Mouse (Mus musculus) forebrain, embryonic 16.5 days (tissue): ENCODE measurements around the gene Tdrd7. TPM values are rescaled to one million over a fixed set of nuclear protein-coding genes. Genes with fewer than 3 reads are reported as not detected.

ENCODE experiments used
- ATAC-seq: fragments of 200-750 bp; cut with Nextera tagmentation; 2 replicates; pipeline ENCODE4 v1.8.0; 2017; ENCODE audit warnings: mild to moderate bottlenecking, moderate library complexity
- H3K27ac ChIP-seq: fragments of 300-500 bp; sonication (generic); 2 replicates; pipeline ENCODE4 v1.5.1; 2014; ENCODE audit warnings: low read length, control low read depth
- H3K27me3 ChIP-seq: fragments of 300-500 bp; sonication (generic); replicated peaks from 2 replicates; pipeline ENCODE4 v1.6.1; 2014; ENCODE audit warnings: low read length; ENCODE audit not compliant: control insufficient read depth, insufficient read depth
- H3K36me3 ChIP-seq: fragments of 300-500 bp; sonication (generic); 2 replicates; pipeline ENCODE4 v1.6.1; 2014; ENCODE audit not compliant: control insufficient read depth, insufficient read depth
- H3K4me1 ChIP-seq: fragments of 300-500 bp; sonication (generic); replicated peaks from 2 replicates; pipeline ENCODE4 v1.6.1; 2014; ENCODE audit warnings: low read length; ENCODE audit not compliant: control insufficient read depth, insufficient read depth
- H3K4me2 ChIP-seq: fragments of 300-500 bp; sonication (generic); 2 replicates; pipeline ENCODE4 v1.6.1; 2014; ENCODE audit warnings: mild to moderate bottlenecking, low read length, control low read depth
- H3K4me3 ChIP-seq: fragments of 300-500 bp; sonication (generic); replicated peaks from 2 replicates; pipeline ENCODE4 v1.5.1; 2014; ENCODE audit warnings: mild to moderate bottlenecking, low read length, control low read depth
- H3K9ac ChIP-seq: fragments of 300-500 bp; sonication (generic); replicated peaks from 2 replicates; pipeline ENCODE4 v1.6.1; 2014; ENCODE audit warnings: low read depth, low read length, control low read depth
- H3K9me3 ChIP-seq: fragments of 300-500 bp; sonication (generic); 2 replicates; pipeline ENCODE4 v1.6.1; 2016; ENCODE audit warnings: low read length; ENCODE audit not compliant: control insufficient read depth
- WGBS: fragments of 180-500 bp; shearing (Covaris S2); extraction: QIAGEN DNeasy Blood & Tissue Kit; methylation state at CpG from one replicate; pipeline ENCODE4 v1.1.7; 2014; 5-methylcytosine and 5-hydroxymethylcytosine counted together
- polyA plus RNA-seq: library from polyadenylated mRNA; unstranded; fragments of >200 nt; fragmentation: Nextera tagmentation; extraction: Ambion mirVana; gene quantifications from 2 replicates; pipeline ENCODE4 v1.2.1, GENCODE M21; 2015

Tdrd7 gene
- polyA plus RNA-seq, 1 experiment from 2014 or later: 20.9 TPM

GRCm38 (mm10) chr4:46008142-46008793, 43.1 kb downstream of the Tdrd7 start:
- Histone ChIP-seq H3K4me1 (no peaks in the 10 kb centered on the region), H3K9me3 (no peaks in the 10 kb centered on the region), H3K36me3 (no peaks in the 10 kb centered on the region), H3K4me2 (no peak overlapping the region), H3K27me3 (no peaks in the 10 kb centered on the region), H3K9ac (no peak overlapping the region), H3K27ac (no peak overlapping the region), H3K4me3 (no peak overlapping the region)
- WGBS: 86% methylated on average over 5 of the region's 5 CpGs
- no peak for ATAC-seq

GRCm38 (mm10) chr4:46011698-46012097, 46.6 kb downstream of the Tdrd7 start:
- no peak overlapping the region for H3K9ac ChIP-seq
- no peaks in the 10 kb centered on the region for H3K9me3 ChIP-seq
- 88% methylated on average over 2 of the region's 2 CpGs for WGBS
- H3K27me3 ChIP-seq: no peaks in the 10 kb centered on the region
- no peaks in the 10 kb centered on the region for H3K4me1 ChIP-seq
- no peak for ATAC-seq
- no peaks in the 10 kb centered on the region for H3K36me3 ChIP-seq
- H3K27ac ChIP-seq: no peak overlapping the region
- H3K4me2 ChIP-seq: no peak overlapping the region
- H3K4me3 ChIP-seq: no peak overlapping the region

DNA sequence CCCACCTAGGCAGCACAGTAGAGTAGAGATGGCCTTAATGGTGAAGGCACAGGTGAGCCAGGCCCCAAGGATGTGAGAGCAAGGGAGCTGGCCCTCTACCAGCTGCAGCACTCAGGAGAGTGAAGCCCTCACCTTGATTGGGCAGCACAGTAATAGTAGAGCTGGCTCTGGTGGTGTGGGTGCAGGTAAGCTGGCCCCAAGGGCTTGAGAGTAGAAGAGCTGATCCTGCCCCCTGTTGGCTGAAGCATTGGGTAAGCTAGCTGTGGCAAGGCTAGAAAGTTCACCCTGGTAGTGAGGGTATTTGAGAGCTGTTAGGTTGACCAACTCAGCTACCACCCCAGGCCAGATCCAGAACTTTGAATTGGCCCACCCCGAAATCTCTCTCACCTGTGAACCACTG, 50.5 kb downstream of the Tdrd7 start:
- Histone ChIP-seq H3K4me1 (no peaks in the 10 kb centered on the region), H3K9me3 (no peaks in the 10 kb centered on the region)
- 96% methylated on average over 1 of the region's 1 CpGs for WGBS

DNA sequence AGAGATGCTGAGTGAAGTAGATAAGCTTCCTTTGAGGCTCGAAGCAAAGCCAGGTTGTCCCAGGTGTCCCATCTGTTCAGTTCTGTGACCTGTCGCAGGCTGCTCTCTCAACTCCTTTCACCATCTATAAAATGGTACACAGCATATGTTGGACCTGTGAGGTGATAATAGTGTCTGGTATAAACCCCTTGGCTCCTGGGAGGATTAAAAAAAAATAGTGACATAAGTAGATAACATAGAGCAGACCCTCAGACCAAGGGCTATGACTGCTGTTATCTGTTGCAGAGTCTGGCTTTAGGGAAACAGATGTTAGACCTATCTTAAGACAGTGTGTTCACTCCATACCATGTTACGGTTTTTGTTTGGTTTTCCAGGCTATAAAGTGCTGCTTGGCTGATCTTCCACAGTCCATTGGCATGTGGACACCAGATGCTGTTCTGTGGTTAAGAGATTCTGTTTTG, 57.9 kb downstream of the Tdrd7 start:
- Histone ChIP-seq H3K27ac (no peak overlapping the region), H3K4me3 (no peak overlapping the region), H3K27me3 (no peaks in the 10 kb centered on the region), H3K9ac (no peak overlapping the region), H3K4me1 (no peaks in the 10 kb centered on the region), H3K36me3 (no peaks in the 10 kb centered on the region), H3K4me2 (no peak overlapping the region), H3K9me3 (no peaks in the 10 kb centered on the region)
- WGBS: 81% methylated on average over 3 of the region's 3 CpGs
- ATAC-seq: no peak

More for the DNA sequence above, 50.5 kb downstream of the Tdrd7 start:
- Histone ChIP-seq H3K27ac (no peak overlapping the region), H3K9ac (no peak overlapping the region), H3K4me3 (no peak overlapping the region), H3K4me2 (no peak overlapping the region), H3K27me3 (no peaks in the 10 kb centered on the region), H3K36me3 (peaks cover 2% of the 10 kb centered on the region)
- no peak for ATAC-seq

DNA sequence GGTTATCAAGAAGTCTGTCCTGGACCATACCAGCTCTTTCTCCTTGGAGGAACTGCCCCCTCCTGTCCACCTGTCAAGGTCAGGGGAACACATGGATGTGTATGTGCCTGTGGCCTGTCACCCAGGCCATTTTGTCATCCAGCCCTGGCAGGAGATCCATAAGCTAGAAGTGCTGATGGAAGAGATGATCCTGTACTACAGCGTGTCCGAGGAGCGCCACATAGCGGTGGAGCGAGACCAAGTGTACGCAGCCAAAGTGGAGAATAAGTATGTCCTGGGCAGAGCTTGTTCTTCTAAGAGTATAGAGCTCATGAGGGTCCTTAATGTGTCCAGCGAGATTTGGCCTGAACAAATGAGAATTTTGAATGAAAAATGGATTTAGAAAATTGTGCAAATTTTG, 60.8 kb downstream of the Tdrd7 start:
- no peaks in the 10 kb centered on the region for H3K36me3 ChIP-seq
- no peak for ATAC-seq
- H3K27me3 ChIP-seq: no peaks in the 10 kb centered on the region
- no peaks in the 10 kb centered on the region for H3K9me3 ChIP-seq
- no peaks in the 10 kb centered on the region for H3K4me1 ChIP-seq
- no peak overlapping the region for H3K9ac ChIP-seq
- H3K4me2 ChIP-seq: no peak overlapping the region
- no peak overlapping the region for H3K27ac ChIP-seq
- no peak overlapping the region for H3K4me3 ChIP-seq
- 54% methylated on average over 7 of the region's 7 CpGs for WGBS

GRCm38 (mm10) chr4:46028224-46028623, 63.1 kb downstream of the Tdrd7 start:
- no peaks in the 10 kb centered on the region for H3K36me3 ChIP-seq
- H3K9ac ChIP-seq: no peak overlapping the region
- no peak overlapping the region for H3K4me3 ChIP-seq
- H3K27me3 ChIP-seq: no peaks in the 10 kb centered on the region
- no peak overlapping the region for H3K4me2 ChIP-seq
- H3K4me1 ChIP-seq: no peaks in the 10 kb centered on the region
- ATAC-seq: no peak
- 62% methylated on average over 6 of the region's 6 CpGs for WGBS
- no peak overlapping the region for H3K27ac ChIP-seq
- H3K9me3 ChIP-seq: no peaks in the 10 kb centered on the region

DNA sequence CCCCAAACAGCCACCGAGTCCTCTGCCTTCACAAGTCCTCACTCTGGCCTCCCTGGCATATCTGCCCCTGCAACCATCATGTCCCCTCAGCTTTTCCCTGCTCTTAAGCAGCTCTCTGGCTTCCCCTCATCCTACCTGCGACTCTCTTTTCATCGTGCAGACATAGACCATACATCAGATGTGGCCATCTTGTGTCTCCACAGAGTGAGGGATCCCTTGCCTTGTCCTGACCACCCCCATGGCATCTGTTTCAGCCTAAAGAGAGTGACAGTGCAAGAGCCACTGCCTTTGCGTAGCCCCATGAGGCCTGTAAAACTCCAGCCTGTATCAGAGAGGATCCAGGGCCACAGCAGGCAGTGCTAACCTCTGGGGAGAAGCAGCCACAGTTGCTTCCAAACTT, 63.6 kb downstream of the Tdrd7 start:
- no peak overlapping the region for H3K27ac ChIP-seq
- 89% methylated on average over 4 of the region's 4 CpGs for WGBS
- ATAC-seq: no peak

DNA sequence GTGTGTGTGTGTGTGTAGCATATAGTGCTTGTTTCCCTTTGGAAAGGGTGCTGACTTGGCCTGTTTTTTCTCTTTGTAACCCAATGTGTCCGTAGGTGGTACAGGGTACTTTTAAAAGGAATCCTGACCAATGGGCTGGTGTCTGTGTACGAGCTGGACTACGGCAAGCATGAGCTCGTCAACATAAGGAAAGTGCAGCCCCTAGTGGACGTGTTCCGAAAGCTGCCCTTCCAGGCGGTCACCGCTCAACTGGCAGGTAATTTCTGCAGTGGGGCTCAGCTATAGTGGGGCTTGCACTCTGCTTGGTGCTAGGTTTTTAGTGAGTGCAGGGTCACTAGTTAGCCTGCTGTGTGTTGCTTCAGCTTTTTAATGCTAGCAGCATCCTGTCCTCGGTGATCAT, 64.4 kb downstream of the Tdrd7 start:
- no peak overlapping the region for H3K4me2 ChIP-seq
- no peak overlapping the region; the same call in 1 of the 2 replicates for H3K27ac ChIP-seq
- ATAC-seq: no peak
- WGBS: 45% methylated on average over 9 of the region's 9 CpGs
- no peaks in the 10 kb centered on the region for H3K36me3 ChIP-seq
- H3K27me3 ChIP-seq: no peaks in the 10 kb centered on the region
- no peak overlapping the region for H3K4me3 ChIP-seq
- H3K9ac ChIP-seq: no peak overlapping the region
- no peaks in the 10 kb centered on the region for H3K9me3 ChIP-seq
- H3K4me1 ChIP-seq: no peaks in the 10 kb centered on the region

More for the DNA sequence above, 63.6 kb downstream of the Tdrd7 start:
- no peaks in the 10 kb centered on the region for H3K4me1 ChIP-seq
- no peak overlapping the region for H3K4me2 ChIP-seq
- no peak overlapping the region for H3K4me3 ChIP-seq
- no peaks in the 10 kb centered on the region for H3K36me3 ChIP-seq
- H3K27me3 ChIP-seq: no peaks in the 10 kb centered on the region
- H3K9me3 ChIP-seq: no peaks in the 10 kb centered on the region
- no peak overlapping the region for H3K9ac ChIP-seq

- no peak overlapping the region for H3K4me2 ChIP-seq
- ATAC-seq: no peak
- H3K36me3 ChIP-seq: no peaks in the 10 kb centered on the region
- H3K9me3 ChIP-seq: no peaks in the 10 kb centered on the region
- WGBS: 73% methylated on average over 9 of the region's 9 CpGs
- H3K27ac ChIP-seq: no peak overlapping the region
- H3K9ac ChIP-seq: no peak overlapping the region
- no peak overlapping the region for H3K4me3 ChIP-seq
- H3K27me3 ChIP-seq: peaks cover 2% of the 10 kb centered on the region
- H3K4me1 ChIP-seq: no peaks in the 10 kb centered on the region
Measured at GRCm38 (mm10) chr4:46032448-46032847, 67.3 kb downstream of the Tdrd7 start.

GRCm38 (mm10) chr4:46033197-46033596, 68.1 kb downstream of the Tdrd7 start:
- Histone ChIP-seq H3K36me3 (no peaks in the 10 kb centered on the region), H3K27ac (no peak overlapping the region), H3K27me3 (peaks cover 10% of the 10 kb centered on the region), H3K9me3 (no peaks in the 10 kb centered on the region), H3K4me3 (no peak overlapping the region), H3K4me2 (no peak overlapping the region), H3K4me1 (no peaks in the 10 kb centered on the region), H3K9ac (no peak overlapping the region)
- ATAC-seq: no peak
- 94% methylated on average over 2 of the region's 2 CpGs for WGBS
